Mouse (Mus musculus) urinary bladder, adult 2 months (tissue): Measurements from ENCODE around the gene Shroom3. TPM values are rescaled to one million over a fixed set of nuclear protein-coding genes. Genes with fewer than 3 reads are reported as not detected.

ENCODE experiments used
- DNase-seq: peaks from one replicate; pipeline ENCODE4 v3.0.0; 2022; ENCODE audit warnings: low spot score
- polyA plus RNA-seq: library from polyadenylated mRNA; depleted of rRNA; stranded (reverse); fragments of >200 nt; gene quantifications from 2 replicates; pipeline ENCODE4 v1.2.3, GENCODE M21; 2012

The Shroom3 gene
- polyA plus RNA-seq, 1 experiment = 26.5 TPM

- no peak for DNase-seq
Measured at GRCm38 (mm10) chr5:92751488-92751887, 68.3 kb downstream of the Shroom3 start.

GRCm38 (mm10) chr5:92755241-92755775 lies 72.1 kb downstream of the Shroom3 start:
- DNase-seq = no peak

GRCm38 (mm10) chr5:92759156-92759745 lies 76.0 kb downstream of the Shroom3 start:
- DNase-seq = no peak

GRCm38 (mm10) chr5:92760542-92760941 lies 77.3 kb downstream of the Shroom3 start:
- DNase-seq = no peak

GRCm38 (mm10) chr5:92761615-92762353 lies 78.5 kb downstream of the Shroom3 start:
- DNase-seq = no peak

- no peak for DNase-seq
Measured at GRCm38 (mm10) chr5:92762425-92762824, 79.2 kb downstream of the Shroom3 start.

GRCm38 (mm10) chr5:92763546-92763952 lies 80.3 kb downstream of the Shroom3 start:
- no peak for DNase-seq

GRCm38 (mm10) chr5:92766301-92766700 lies 83.1 kb downstream of the Shroom3 start:
- DNase-seq = no peak

GRCm38 (mm10) chr5:92767194-92767777 lies 84.1 kb downstream of the Shroom3 start:
- DNase-seq = no peak

- DNase-seq = no peak
Measured at GRCm38 (mm10) chr5:92767857-92768291, 84.6 kb downstream of the Shroom3 start.

GRCm38 (mm10) chr5:92773821-92774220 lies 90.6 kb downstream of the Shroom3 start:
- DNase-seq = no peak

GRCm38 (mm10) chr5:92774419-92774818 lies 91.2 kb downstream of the Shroom3 start:
- no peak for DNase-seq

- no peak for DNase-seq
Measured at GRCm38 (mm10) chr5:92774893-92775292, 91.7 kb downstream of the Shroom3 start.

GRCm38 (mm10) chr5:92778395-92778794 lies 95.2 kb downstream of the Shroom3 start:
- DNase-seq = no peak

- no peak for DNase-seq
Measured at GRCm38 (mm10) chr5:92781082-92781481, 97.8 kb downstream of the Shroom3 start.

- no peak for DNase-seq
Measured at GRCm38 (mm10) chr5:92784037-92784860, 101.0 kb downstream of the Shroom3 start.

GRCm38 (mm10) chr5:92785870-92786436 lies 102.7 kb downstream of the Shroom3 start:
- DNase-seq = no peak

- no peak for DNase-seq
Measured at GRCm38 (mm10) chr5:92788990-92789389, 105.8 kb downstream of the Shroom3 start.

GRCm38 (mm10) chr5:92796089-92796990 lies 113.1 kb downstream of the Shroom3 start:
- DNase-seq = no peak

GRCm38 (mm10) chr5:92797981-92798380 lies 114.7 kb downstream of the Shroom3 start:
- DNase-seq = no peak
